Mouse (Mus musculus): Measurements from ENCODE around the gene Prdm15. TPM values are rescaled to one million over a fixed set of nuclear protein-coding genes. Genes with fewer than 3 reads are reported as not detected.

The Prdm15 gene
- total and polyA plus RNA-seq, 3 experiments, result 6.4 to 7.9 (median 7.3) TPM

GRCm38 (mm10) chr16:97844967-97845937, 6.4 kb downstream of the Prdm15 start:
- Histone ChIP-seq H3K9me3 (replicated peaks; ENCODE audit: low read length) (no peaks in the 10 kb centered on the region), H3K27me3 (replicated peaks) (no peaks in the 10 kb centered on the region), H3K4me2 (ENCODE audit: insufficient read depth, low read depth, poor library complexity, severe bottlenecking) (no peak overlapping the region), H3K27ac (ENCODE audit: insufficient read depth, low read depth) (peak overlapping the region; percentile 5; the same call in 1 of the 2 replicates), H3K4me1 (ENCODE audit: control insufficient read depth in 1 of 2, insufficient read depth in 2 of 2) (peaks cover 31 to 86% of the 10 kb centered on the region in 2 experiments), H3K36me3 (replicated peaks in 1 of 2; ENCODE audit: control insufficient read depth in 1 of 2, insufficient read depth in 1 of 2, low read length in 1 of 2) (peaks cover 2 to 67% of the 10 kb centered on the region in 2 experiments), H3K4me3 (replicated peaks in 1 of 3; ENCODE audit: low read depth in 2 of 3, low read length in 2 of 3, poor library complexity in 1 of 3) (no peak overlapping the region), H3K9ac (ENCODE audit: insufficient read depth, low read depth) (no peak overlapping the region), H3K79me2 (replicated peaks; ENCODE audit: control insufficient read depth, extremely low read depth, insufficient read depth, poor library complexity, severe bottlenecking) (peaks cover 8% of the 10 kb centered on the region; the same call in 1 of the 2 replicates)
- dilution Hi-C loops (cut with MboI; ENCODE audit: extremely low pct_ligation_motif_present, extremely low pct_unique_long_range_greater_than_20kb, low sequenced_read_pairs) (no loop called here), in situ Hi-C loops (cut with MboI; ENCODE audit: low pct_ligation_motif_present, low pct_unique_long_range_greater_than_20kb, low sequenced_read_pairs) (loop anchor here (5.0 kb wide), 1 partner anchor 38 kb away; no protein-coding TSS in a partner anchor)
- peak; percentile 77 for DNase-seq (ENCODE audit: extremely low read depth)
- TF ChIP-seq ETS1 (conservative IDR thresholded peaks at IDR 0.05; ENCODE audit: low read depth, low read length) (peak; percentile 84), EP300 (IDR thresholded peaks at IDR 0.05; ENCODE audit: low read length) (peak; percentile 71), SMC3 (IDR thresholded peaks at IDR 0.05; ENCODE audit: low read depth, low read length) (peak; percentile 20; the same call in 1 of the 2 replicates), MAFK (IDR thresholded peaks at IDR 0.05; ENCODE audit: insufficient replicate concordance, low read length) (peak; percentile 21; the same call in 1 of the 2 replicates), BHLHE40 (IDR thresholded peaks at IDR 0.05; ENCODE audit: low read depth, low read length) (peak; percentile 100), PAX5 (IDR thresholded peaks at IDR 0.05; ENCODE audit: low read length) (no peak), HCFC1 (IDR thresholded peaks at IDR 0.05; ENCODE audit: low read depth, low read length) (no peak; the same call in 1 of the 2 replicates), NRF1 (IDR thresholded peaks at IDR 0.05; ENCODE audit: low read depth, low read length) (0 out of 2 replicates have a peak, but pooled peaks have one; percentile 29), MAX (IDR thresholded peaks at IDR 0.05; ENCODE audit: low read length) (0 out of 2 replicates have a peak, but pooled peaks have one; percentile 38), MAZ (IDR thresholded peaks at IDR 0.05; ENCODE audit: low read depth, low read length) (no peak), MXI1 (IDR thresholded peaks at IDR 0.05; ENCODE audit: low read depth, low read length) (peak; percentile 43; the same call in 1 of the 2 replicates), ELF1 (IDR thresholded peaks at IDR 0.05; ENCODE audit: low read depth, low read length) (peak; percentile 20; the same call in 1 of the 2 replicates), POLR2A (IDR thresholded peaks at IDR 0.05; ENCODE audit: low read depth, low read length) (peak; percentile 39; the same call in 1 of the 2 replicates), JUND (conservative IDR thresholded peaks at IDR 0.05; ENCODE audit: low read depth, low read length) (no peak), MEF2A (IDR thresholded peaks at IDR 0.05; ENCODE audit: borderline replicate concordance, low read depth, low read length) (peak; percentile 63; the same call in 1 of the 2 replicates), RCOR1 (conservative IDR thresholded peaks at IDR 0.05; ENCODE audit: low read depth, low read length) (peak; percentile 54; the same call in 1 of the 2 replicates), NELFE (IDR thresholded peaks at IDR 0.05; ENCODE audit: low read depth, low read length) (peak; percentile 11; the same call in 1 of the 2 replicates), IRF4 (IDR thresholded peaks at IDR 0.05; ENCODE audit: low read depth, low read length) (peak; percentile 87), USF2 (conservative IDR thresholded peaks at IDR 0.05; ENCODE audit: low read depth, low read length) (no peak), TCF12 (IDR thresholded peaks at IDR 0.05; ENCODE audit: low read depth, low read length) (peak; percentile 93), UBTF (IDR thresholded peaks at IDR 0.05; ENCODE audit: low read depth, low read length) (no peak)

All from CH12.LX (cell line).